Mouse (Mus musculus) ovary, postnatal 14 days (tissue): ENCODE measurements around the gene Olfr104-ps.

ENCODE experiments used
- DNase-seq: peaks from one replicate; pipeline ENCODE4 v3.0.0; 2022; ENCODE audit warnings: low spot score

The Olfr104-ps gene

DNA sequence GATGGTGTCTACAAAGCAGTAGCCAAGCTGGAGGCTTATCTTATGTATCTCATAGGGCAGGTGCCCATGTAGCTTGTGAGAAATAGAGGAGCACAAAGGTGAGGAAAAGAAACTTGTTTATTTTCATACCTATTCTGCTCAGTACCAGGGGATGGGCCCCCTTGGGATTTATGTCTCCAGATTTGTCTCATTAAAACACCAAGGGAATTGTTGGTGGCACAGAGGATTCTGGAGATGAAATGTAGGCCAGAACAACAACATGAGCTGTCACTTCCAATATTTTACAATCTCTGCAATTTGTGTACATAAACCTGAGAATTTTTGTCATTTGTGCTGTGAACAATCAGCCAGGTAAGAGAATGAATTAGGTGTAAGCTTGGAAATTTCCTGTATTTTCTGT, at the start of gene Olfr104-ps:
Gene Olfr104-ps (plus strand): TSS at position 301 of the 400 bp plus-strand sequence.
- DNase-seq, result no peak

- DNase-seq, result no peak
These were observed 49.2 kb upstream of the Olfr104-ps start for GRCm38 (mm10) chr17:37310146-37310699.

- DNase-seq, result no peak
These were observed 42.4 kb upstream of the Olfr104-ps start, which contains the start of gene Olfr102 for GRCm38 (mm10) chr17:37316954-37317353. Gene Olfr102, minus strand, starts transcription at chr17:37317054.

DNA sequence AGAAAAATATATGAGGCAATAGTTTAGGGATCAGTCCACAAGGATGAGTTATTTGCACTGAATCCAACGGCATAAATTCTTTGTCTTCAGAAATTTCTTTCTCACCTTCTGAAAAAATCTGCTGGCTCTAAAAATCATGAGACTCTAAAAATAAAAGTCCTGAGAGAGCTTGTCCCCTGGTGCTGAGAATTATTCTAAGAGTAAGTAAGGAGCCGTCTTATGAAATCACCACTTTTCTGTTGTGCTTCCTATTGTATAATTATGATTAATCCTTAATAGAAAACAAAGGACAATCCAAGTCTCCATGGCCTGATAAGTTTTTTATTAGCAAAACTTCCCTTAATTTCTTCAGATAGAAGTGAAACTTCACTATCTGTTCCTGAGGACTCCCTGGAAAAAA, 19.8 kb upstream of the Olfr104-ps start, which contains the start of gene Olfr103:
Gene Olfr103 (minus strand): TSS at position 101 of the 400 bp plus-strand sequence.
- DNase-seq, result no peak

- DNase-seq, result no peak
These were observed 19.4 kb downstream of the Olfr104-ps start, which contains the start of gene Olfr105-ps for GRCm38 (mm10) chr17:37378733-37379132. Gene Olfr105-ps, plus strand, starts transcription at chr17:37379033.

- no peak for DNase-seq
These were observed 30.7 kb downstream of the Olfr104-ps start, which contains the start of gene Olfr106-ps for GRCm38 (mm10) chr17:37390093-37390492. Gene Olfr106-ps, plus strand, starts transcription at chr17:37390393.

- no peak for DNase-seq
These were observed 39.5 kb downstream of the Olfr104-ps start, which contains the start of gene Olfr107 for GRCm38 (mm10) chr17:37398926-37399325. Gene Olfr107, plus strand, starts transcription at chr17:37399226.

GRCm38 (mm10) chr17:37413380-37413779, 54.0 kb downstream of the Olfr104-ps start:
- no peak for DNase-seq
